Mouse (Mus musculus) left cerebral cortex, postnatal 4 days (tissue): ENCODE measurements at regions not wholly inside any gene's neighbourhood (a gene's known extent, or its start where the extent isn't known, plus 50 kb on each side); places are given as distances from the start of the nearest gene placed in this dataset.

Experiments
- DNase-seq: peaks from one replicate; pipeline ENCODE4 v3.0.0-alpha.2; 2022
- intact Hi-C: fragments of 180-260 bp; cut with DNase I; formaldehyde crosslinking; loops from one replicate; pipeline ENCODE4 v1.15.1; 2025

DNA sequence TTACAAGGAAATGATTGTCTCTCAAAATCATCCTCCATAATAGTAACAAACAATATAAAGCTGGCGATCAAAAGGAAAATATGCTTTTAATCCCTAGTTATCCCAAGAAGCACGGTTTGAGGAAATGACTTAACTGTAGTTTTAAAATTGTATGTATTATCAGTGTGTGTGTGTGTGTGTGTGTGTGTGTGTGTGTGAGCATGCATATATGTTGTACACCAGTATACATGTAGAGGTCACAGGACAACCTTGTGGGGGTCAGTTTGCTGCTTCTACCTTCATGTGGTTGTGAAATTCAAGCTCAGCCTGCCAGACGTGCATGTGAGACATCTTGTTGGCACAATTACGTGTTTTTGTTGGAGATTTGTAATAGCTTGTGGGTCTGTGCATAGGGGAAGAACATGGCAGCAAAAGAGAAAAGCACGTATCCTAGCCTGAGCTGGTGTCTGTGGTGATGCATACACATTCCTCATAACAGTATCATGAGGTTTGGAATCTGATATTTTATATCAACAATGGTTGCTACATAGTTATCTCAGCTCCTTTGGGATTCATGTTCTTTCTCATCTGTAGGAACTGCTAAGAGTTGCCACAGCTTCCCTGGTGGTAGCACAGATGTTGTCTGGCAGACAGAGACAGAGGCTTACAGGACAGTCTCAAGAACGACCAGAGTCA lies 622.4 kb downstream of the Kcnj2 start:
- intact Hi-C loops, result no loop called here

DNA sequence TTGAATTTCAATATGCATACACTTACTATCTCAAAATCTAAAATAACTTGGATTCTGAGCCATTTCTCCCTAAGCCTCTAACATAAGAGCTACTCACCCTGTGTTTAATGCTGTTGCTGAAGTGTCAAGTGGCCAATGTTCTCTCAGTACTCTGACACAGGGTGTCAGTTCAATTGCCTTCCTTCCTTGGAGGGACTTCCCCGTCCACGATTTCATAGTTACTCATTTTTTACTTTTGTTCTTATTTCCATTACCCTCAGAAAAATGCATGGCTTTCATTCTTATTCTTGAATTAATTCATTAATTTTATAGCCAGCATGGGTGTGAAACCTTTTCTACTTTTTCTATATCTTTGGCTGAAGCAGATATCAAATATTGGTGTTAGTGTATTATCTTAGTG lies 623.9 kb downstream of the Kcnj2 start:
- intact Hi-C loops, result no loop called here

More for the DNA sequence above, 622.4 kb downstream of the Kcnj2 start:
- DNase-seq, result no peak

DNA sequence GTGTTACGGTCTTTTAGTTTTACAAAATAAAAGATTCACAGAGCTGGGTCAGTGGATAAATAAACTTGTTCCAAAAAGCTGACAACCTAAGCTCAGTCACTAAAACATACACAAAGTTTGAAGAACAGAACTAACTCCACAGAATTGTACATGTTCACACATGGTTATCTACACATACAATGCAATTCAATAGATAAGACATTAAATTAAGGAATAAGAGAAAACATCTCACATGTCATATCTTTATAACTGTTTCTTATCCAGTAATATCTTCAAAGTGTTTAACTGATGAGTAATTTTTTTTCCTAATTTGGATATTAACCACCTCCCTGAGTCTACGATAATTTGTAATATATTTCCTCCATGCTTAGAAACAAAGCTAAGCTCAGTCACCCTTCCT lies 625.5 kb downstream of the Kcnj2 start:
- intact Hi-C loops, result no loop called here
- DNase-seq, result no peak

More for the DNA sequence above, 623.9 kb downstream of the Kcnj2 start:
- DNase-seq, result no peak

DNA sequence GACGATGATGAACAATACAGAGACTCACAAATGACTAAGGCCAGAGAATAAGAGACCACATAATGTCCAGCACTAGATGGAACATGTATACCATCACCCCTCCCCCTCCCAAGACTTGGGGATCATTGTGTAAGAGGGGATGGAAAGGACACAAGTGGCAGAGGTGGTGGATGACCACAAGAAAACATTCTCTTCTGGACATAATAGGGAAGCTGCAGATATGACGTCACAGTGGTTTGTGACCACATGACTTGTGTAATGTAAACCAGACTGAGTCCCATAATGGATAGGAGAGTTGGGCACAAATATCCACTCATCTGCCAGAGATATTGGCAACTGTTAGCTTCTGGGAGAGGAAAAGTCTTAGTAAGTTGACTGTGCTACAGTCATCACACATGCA lies 630.7 kb downstream of the Kcnj2 start:
- no peak for DNase-seq
- intact Hi-C loops, result no loop called here

DNA sequence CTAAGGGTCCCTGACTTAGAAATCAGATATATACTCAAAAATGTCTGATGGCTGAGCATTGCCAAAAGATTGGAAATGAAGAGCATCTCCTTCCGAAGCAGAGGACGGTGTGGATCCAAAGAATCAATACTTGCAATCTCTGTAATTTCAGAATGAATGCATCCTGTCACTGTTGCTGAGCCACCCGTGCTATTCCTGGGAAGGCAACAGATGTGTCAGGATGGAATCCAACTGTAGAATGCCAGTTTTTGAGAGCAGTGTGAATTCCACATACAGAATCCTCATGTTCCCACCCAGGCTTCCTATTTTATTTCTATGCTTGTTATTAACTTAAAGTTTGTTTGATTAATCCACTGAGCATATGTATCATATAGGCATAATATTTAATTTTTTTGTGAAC lies 633.9 kb downstream of the Kcnj2 start:
- intact Hi-C loops, result no loop called here
- no peak for DNase-seq

DNA sequence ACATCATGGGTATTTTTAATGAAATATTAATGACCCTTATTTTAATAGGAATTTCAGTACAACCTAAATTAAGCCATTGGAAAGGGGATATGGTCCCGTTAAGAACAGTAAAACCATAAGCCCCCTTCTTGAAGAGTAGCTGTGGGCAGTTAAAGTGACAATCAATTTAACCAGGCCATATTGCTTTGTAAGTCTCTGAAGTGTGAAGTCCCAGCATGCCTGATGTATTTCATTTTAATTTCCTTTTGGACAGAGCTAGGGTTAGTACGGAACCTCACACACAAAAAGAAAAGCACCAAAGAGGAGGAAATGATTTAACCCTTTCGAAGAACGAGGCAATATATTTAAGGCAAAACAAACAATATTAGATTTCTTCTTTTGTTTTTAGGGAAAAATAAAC lies 640.9 kb downstream of the Kcnj2 start:
- intact Hi-C loops, result no loop called here
- DNase-seq, result no peak

DNA sequence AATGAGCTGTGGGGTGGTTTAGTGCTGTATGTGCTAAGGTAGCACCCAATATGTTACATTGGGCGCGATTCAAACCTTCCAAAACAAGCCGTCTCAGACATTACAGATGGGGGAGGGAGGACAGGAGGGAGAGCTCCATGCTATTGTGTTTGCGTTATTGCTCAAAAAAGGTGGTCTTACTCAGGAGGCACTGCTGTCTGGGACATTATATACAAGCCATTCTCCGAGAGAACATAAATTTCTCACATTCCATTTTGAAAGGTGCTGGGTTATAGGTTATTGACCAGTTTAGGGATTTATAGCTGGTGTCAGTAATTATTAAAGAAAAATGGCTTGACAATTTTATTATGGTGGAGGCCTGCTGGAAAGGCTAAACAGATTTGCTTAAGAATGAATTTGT lies 649.4 kb downstream of the Kcnj2 start:
- intact Hi-C loops, result no loop called here
- DNase-seq, result no peak

DNA sequence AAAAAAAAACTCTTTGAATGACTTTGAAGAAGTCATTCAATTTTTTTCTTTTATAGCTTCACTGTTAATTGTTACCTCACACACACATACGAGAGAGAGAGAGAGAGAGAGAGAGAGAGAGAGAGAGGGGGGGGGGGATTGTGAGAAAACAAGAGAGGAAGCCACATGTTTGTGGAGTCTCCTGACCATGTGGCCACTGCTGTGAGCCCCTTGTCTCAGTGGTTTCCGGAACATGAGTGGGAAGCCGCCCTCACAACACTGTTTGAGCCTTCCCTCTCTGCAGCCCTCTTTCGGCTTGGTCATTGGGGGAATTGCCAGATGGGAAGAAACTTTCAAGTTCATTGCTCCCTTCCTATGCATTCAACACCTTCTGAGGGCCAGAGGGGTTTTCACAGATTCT lies 656.3 kb downstream of the Kcnj2 start:
- intact Hi-C loops, result no loop called here
- DNase-seq, result no peak

DNA sequence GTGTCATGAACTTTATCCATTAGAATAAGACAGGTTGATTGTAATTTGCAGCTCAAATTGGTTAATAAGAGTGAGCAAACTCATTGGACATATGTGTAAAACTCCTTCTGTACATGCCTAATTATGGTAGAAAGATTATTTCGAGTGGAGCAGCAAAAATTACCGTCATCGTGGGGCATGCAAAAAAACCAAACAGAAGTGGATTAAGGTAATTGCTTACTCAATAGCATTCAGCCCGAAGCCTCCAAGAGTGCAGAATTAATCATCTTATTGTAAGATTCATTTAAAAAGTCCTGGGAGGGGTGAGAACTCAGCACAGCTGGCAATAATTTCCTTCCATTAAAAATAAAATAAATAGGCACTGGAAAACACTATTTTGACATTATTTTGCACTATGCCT lies 662.2 kb downstream of the Kcnj2 start:
- intact Hi-C loops, result no loop called here
- no peak for DNase-seq

DNA sequence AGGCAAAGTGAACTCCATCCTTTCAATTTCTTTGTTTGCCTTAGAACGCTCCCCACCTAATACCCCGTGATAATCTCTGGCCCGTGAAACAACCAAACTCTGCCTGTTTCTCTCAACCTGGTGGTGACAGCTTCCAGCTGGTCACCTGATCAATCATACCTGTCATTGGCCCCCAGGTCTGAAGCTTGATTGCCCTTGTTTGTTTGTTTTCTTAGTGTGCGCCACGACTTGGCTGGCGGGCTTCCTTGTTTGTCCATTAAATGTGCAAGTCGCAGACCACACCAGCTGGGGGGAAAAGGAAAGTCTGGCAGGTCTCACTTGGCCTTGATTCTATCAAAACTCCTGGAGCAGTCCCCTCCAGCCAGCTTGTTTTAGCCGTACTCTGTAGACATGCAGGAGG lies 666.1 kb downstream of the Kcnj2 start:
- intact Hi-C loops, result no loop called here
- no peak for DNase-seq

DNA sequence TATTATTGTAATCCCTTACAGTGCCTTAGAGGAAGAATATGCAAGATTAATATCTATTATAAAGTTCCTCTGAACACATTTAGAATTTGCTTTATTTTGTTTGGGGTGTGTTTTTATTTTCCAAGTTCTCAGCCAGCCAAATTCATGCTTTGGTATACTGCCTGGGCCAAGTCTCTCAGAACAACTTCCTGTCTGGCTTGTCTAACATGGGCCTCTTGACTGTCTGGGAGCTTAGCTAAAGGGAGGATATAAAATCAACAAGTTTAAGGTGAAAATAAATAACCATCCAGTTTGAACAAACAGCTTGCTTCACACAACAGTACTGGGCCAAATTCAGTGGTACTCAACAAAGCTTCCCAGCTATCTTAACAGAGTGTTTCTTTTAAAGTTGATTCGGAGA lies 669.5 kb downstream of the Kcnj2 start:
- DNase-seq, result no peak
- intact Hi-C loops, result no loop called here

DNA sequence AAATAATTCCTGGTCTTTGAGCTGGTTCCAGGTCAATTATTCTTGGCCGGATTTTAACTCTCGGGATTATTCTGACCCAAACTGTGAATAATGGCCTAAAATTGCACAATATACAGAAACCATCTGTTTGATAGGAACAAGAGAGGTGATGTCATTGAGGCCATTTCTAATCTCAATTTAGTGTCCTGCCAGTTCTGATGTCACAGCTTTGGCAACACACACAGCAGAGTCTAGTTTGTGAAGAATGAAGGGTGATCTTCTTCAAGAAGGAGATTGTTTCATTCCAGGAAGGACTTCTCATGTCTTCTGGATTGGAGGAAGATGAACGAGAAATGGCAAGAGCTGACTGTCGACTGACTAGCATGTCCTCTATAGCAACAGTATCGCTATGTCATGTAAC lies 670.0 kb downstream of the Kcnj2 start:
- DNase-seq, result no peak

DNA sequence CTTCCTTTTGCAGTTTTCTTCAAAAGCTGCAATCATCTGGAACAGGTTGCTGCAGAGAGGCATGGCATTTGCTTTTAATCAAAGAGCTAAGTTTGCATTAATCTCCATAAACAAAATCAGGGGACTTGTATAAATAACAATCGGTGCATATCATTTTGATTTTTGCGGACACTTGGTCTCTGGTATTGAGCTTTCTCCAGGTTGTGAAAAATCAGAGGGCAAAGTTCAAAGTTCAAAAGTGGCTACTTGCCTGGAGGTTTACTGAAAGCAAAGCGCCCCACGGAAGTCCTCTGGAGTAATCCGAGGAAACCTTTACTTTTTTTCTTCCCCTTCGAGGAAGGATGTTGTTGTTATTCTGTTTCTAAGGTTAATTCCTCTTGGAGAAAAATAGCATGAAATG lies 677.4 kb downstream of the Kcnj2 start:
- intact Hi-C loops, result no loop called here
- no peak for DNase-seq

More for the DNA sequence above, 670.0 kb downstream of the Kcnj2 start:
- intact Hi-C loops, result no loop called here

DNA sequence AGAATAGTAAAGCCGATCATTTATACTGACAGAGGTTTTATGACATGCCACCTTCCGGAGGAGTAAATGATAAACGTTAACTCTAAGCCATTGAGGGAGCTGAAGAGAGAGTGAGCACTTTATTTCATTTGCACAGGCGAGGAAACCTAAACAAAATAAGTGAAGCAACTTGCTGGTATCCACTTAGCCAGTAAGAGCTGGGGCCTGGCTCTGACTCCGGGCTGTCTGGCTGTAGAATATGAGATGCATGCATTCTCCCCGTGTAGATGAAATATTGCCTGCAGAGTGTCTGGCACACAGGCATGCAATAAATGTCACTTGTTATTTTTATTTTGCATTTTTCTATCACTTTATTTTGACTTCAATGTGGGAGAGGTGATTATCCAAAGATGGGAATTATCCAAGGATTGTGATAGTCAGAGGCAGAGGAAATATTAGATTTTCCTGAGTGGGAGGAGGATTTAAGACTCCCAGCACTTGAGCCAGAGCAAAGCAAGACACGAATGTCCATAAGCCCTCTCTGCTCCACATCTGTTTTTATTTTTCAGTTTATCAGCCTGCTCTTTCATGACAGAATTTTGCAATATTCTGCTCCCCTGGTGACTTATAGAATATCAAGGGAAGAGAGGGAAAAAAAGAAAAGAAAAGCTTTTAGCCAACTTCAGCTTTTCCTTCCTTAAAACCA lies 681.4 kb downstream of the Kcnj2 start:
- no peak for DNase-seq
- intact Hi-C loops, result no loop called here

DNA sequence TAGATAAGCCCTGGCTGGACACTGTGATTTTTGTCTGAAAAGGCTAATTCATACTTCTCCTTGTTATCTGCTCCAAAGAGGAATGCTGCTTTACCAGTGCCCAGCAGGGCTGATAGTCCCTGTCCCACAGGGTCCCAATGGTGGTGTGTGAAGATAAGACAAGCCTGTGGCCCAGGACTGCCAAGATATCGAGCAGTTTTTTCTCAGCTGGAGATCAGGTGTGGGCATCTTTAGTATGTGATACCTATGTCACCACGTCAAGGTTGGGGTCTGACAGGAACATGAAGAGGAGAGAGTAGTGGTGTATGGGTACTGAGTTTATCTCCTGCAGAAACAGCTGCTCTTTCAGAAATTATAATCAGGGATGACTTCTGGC lies 682.0 kb downstream of the Kcnj2 start:
- intact Hi-C loops, result no loop called here
- DNase-seq, result no peak

DNA sequence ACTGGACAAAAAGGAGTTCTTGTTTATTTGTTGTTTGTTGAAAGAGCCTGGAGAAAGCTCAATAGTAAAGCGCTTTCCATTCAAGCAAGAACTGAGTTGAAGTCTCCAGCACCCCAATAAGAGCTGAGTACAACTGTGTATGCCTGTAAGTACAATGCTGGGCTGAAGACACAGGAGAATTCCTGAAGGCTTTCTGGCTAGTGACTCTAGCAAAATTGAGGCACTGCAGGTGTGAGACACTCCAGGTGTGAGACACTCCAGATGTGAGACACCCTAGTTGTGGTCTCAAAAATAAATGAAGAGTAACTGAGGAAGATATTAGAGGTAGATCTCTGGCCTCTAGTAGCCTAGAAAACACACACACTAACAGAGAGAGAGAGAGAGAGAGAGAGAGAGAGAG lies 682.5 kb downstream of the Kcnj2 start:
- no peak for DNase-seq
- intact Hi-C loops, result no loop called here

DNA sequence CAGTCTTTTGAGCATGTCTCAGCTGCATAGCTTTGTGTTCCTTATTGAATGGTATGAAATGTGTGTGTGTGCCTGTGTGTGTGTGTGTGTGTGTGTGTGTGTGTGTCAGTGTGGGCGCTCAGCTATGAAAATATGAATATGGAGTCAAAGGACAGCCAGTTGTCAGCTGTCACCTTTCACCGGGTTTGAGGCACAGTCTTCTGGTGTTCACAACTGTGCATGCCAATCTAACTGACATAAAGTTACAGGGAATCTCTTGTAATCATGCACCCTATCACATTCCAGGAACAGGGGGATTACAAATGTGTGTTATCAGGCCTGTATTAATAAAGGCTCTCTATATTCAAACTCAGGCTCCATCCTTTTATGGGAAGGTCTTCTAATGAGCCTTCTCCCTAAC lies 688.8 kb downstream of the Kcnj2 start:
- intact Hi-C loops, result no loop called here
- DNase-seq, result no peak

DNA sequence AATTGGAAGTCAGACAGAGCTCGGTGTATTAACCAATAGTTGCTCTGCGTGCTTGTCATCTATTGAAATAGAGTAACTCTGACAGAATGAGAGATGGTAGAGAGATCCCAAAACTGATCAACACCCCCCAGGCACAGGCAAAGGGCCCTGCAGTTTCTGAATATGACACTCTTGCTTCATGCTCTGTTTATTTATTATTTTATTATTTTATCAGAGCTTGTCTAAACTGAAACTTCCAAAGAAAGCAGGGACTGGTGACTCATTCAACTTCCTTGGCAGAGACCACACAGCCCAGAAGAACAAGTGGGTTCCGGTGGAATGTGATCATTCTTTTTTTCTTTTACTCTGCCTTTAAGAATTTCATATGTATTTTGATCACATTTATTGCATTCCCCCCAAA lies 697.1 kb downstream of the Kcnj2 start:
- intact Hi-C loops, result no loop called here
- no peak for DNase-seq

DNA sequence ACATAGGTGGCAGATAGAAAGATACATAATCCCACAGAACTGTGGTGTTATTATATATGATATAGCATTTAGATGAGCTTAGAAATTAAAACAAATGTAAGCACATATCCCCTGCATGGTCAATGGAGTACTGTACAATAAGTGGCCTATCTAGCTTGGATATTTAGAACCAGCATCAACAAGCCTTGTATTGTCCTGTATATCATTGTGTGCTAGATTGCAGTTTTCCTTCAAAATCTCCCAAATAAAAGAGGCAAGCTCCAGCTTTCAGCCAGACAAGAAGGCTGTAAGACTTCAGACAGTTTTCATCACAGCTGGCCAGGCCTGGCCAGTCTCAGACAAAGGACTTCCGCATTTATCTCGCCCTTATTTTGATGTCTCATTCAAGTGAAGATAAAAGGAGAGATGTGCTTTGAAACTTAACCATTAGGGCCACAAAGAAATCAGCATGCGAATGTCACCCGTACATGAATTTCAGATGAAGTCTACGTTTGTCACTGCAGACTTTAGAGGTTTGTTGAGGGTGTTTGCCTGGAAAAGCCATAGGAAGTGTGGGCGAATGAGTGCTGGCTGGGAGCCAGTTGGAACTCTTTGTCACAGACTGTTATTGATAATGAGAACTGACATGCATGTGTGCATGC lies 700.5 kb downstream of the Kcnj2 start:
- peak; percentile 45 for DNase-seq
- intact Hi-C loops, result no loop called here

DNA sequence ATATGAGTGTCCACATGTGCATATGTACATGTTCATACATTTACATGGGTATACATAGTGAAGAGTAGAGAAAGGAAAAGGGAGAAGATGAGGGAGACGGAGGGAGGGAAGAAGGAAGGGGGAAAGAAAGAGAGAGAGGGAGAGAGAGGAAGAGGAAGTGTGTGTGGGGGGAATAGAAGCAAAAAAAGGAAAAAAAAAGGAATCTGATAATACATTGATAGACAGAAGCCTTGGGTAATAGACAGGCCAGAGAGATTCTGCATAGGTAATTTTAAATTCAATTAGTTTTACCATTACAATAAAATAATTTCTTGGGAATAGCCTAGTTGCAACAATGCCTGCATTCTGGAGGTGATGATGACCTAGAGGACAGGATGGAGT lies 701.0 kb downstream of the Kcnj2 start:
- intact Hi-C loops, result no loop called here
- DNase-seq, result no peak

DNA sequence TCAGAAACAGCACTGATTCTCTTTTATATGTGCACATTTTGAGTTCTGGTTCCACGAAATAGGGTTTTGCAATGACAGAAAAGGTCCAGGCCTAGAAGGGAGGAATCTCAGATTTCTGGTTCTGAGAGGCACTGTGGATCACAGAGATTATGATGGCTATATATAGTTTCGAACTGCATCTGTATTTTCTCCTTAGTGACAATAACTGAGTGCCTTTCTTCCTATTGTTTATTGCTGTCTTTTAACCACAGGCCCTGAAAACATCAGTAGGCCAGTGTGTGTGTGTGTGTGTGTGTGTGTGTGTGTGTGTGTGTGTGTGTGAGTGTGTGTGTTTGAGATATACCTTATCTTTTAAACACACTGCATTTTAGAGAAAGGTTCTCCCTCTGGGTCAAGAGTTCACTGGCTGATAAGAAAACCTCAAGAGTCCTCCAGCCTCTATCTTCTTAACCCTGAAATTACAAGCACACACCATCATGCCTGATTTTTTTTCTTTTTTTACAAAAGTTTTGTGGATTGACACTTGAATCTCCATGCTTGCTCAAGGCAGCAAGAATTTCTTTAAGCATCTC lies 708.2 kb downstream of the Kcnj2 start:
- intact Hi-C loops, result no loop called here
- no peak for DNase-seq

DNA sequence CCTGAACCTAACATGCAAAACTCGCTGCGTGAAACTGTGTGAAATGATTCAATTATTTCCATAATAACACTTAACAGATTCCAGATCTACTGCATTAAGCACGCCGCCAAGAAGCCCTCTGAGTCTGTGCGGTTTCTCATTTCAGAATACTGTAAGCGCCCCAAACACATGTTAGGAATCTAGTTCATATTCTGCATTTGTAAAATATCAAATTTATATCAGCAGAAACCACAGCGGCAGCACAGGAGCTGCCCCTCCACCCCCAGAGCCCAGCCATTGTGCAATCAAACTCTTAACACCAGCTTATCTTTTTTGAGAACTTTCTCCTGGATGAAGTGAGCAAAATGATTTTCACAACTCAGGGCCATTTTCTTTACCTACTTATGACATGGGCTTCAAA lies 715.4 kb downstream of the Kcnj2 start:
- intact Hi-C loops, result no loop called here
- DNase-seq, result no peak
